Mouse (Mus musculus) heart, embryonic 13.5 days (tissue): Measurements from ENCODE around the gene Diras1. TPM values are rescaled to one million over a fixed set of nuclear protein-coding genes. Genes with fewer than 3 reads are reported as not detected.
"Not testable (repeated sequence)": the region's sequence is repeated elsewhere in the genome, so short reads cannot be mapped to it uniquely, and the experiment has no call there.

ENCODE experiments used
- ATAC-seq: fragments of 200-750 bp; cut with Nextera tagmentation; 2 replicates; pipeline ENCODE4 v1.8.0; 2017; ENCODE audit warnings: moderate TSS enrichment; ENCODE audit not compliant: insufficient number of reproducible peaks, low FRiP score, low TSS enrichment; ENCODE audit errors: extremely low read depth
- H3K27ac ChIP-seq: fragments of 300-500 bp; sonication (generic); replicated peaks from 2 replicates; pipeline ENCODE4 v1.5.1; 2015; ENCODE audit warnings: moderate library complexity, mild to moderate bottlenecking, inconsistent platforms
- H3K27me3 ChIP-seq: fragments of 300-500 bp; sonication (generic); replicated peaks from 2 replicates; pipeline ENCODE4 v1.6.1; 2015; ENCODE audit warnings: mild to moderate bottlenecking, inconsistent platforms
- H3K36me3 ChIP-seq: fragments of 300-500 bp; sonication (generic); 2 replicates; pipeline ENCODE4 v1.6.1; 2015; ENCODE audit warnings: mild to moderate bottlenecking, inconsistent platforms
- H3K4me1 ChIP-seq: fragments of 300-500 bp; sonication (generic); 2 replicates; pipeline ENCODE4 v1.6.1; 2015; ENCODE audit warnings: inconsistent platforms
- H3K4me2 ChIP-seq: fragments of 300-500 bp; sonication (generic); 2 replicates; pipeline ENCODE4 v1.6.1; 2015; ENCODE audit warnings: inconsistent platforms, mild to moderate bottlenecking, moderate library complexity
- H3K4me3 ChIP-seq: fragments of 300-500 bp; sonication (generic); 2 replicates; pipeline ENCODE4 v1.5.1; 2015; ENCODE audit warnings: moderate library complexity, mild to moderate bottlenecking, inconsistent platforms
- H3K9ac ChIP-seq: fragments of 300-500 bp; sonication (generic); 2 replicates; pipeline ENCODE4 v1.6.1; 2015; ENCODE audit warnings: inconsistent platforms, mild to moderate bottlenecking, moderate library complexity
- H3K9me3 ChIP-seq: fragments of 300-500 bp; sonication (generic); 2 replicates; pipeline ENCODE4 v1.6.1; 2016; ENCODE audit warnings: inconsistent platforms
- WGBS: fragments of 180-500 bp; shearing (Covaris S2); methylation state at CpG from one replicate; pipeline ENCODE4 v1.1.7; 2015; ENCODE audit warnings: mixed read lengths; 5-methylcytosine and 5-hydroxymethylcytosine counted together
- polyA plus RNA-seq: library from polyadenylated mRNA; unstranded; fragments of >200 nt; fragmentation: Nextera tagmentation; extraction: Ambion mirVana; gene quantifications from 2 replicates; pipeline ENCODE4 v1.2.1, GENCODE M21; 2015

Diras1 gene
- polyA plus RNA-seq, 1 experiment from 2014 or later, result 0.07 TPM

DNA sequence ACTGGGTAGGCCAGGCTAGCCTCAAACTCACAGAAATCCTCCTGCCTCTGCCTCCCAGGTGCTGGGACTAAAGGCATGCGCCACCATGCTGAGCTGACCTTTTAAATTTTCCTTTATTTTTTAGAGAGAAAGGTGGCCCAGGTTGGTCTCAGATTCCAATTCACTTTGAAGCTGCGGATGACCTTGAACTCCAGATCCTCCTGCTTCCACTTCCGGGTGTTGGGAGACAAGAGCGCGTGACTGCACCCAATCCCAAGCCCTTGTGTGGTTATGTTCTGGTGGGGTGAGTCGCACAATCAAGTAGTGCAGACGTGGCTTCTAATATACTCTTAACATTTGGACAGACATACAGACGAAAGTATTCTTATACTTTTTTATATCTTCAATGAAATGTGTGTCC lies 29.0 kb downstream of the Diras1 start:
- Histone ChIP-seq H3K27ac (no peak overlapping the region), H3K27me3 (peaks cover 79% of the 10 kb centered on the region), H3K36me3 (no peaks in the 10 kb centered on the region), H3K9me3 (no peaks in the 10 kb centered on the region; the same call in 1 of the 2 replicates), H3K4me1 (peaks cover 27% of the 10 kb centered on the region), H3K4me3 (no peak overlapping the region), H3K4me2 (no peak overlapping the region), H3K9ac (no peak overlapping the region)
- 87% methylated on average over 8 of the region's 8 CpGs for WGBS
- ATAC-seq, result no peak

DNA sequence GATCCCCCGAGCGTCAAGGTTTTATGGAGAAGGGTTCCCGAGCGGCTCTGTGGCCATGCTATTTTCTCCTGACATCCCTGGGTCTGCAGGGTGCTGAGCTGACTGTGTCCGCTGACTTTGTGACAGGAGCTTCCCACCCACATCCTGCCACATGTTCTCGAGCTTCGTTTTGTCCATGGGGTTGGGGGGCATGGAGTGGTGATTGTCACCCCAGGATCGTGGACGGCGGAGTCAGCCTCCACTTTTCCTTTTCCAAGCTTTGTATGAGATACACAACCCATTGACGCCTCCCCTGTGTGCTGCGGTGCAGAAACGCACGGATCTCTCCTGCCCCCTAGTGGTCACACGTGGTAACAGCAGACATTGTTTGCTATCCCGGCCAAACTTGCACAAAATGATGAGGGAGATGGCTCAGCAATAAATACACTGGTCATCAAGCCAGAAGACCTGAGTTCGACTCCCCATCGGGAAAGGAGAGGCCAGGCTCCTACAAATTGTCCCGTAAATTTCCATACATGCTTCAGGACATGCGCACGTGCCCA lies 30.3 kb downstream of the Diras1 start:
- ATAC-seq, result no peak
- Histone ChIP-seq H3K4me3 (0 out of 2 replicates have a peak overlapping the region, but pooled peaks have one; percentile 11), H3K9ac (0 out of 2 replicates have a peak overlapping the region, but pooled peaks have one; percentile 57), H3K27ac (no peak overlapping the region), H3K9me3 (no peaks in the 10 kb centered on the region; the same call in 1 of the 2 replicates), H3K4me1 (peaks cover 14% of the 10 kb centered on the region; the same call in 1 of the 2 replicates), H3K4me2 (peak overlapping the region; percentile 51), H3K36me3 (no peaks in the 10 kb centered on the region), H3K27me3 (peaks cover 66% of the 10 kb centered on the region)
- WGBS, result 10% methylated on average over 21 of the region's 21 CpGs

DNA sequence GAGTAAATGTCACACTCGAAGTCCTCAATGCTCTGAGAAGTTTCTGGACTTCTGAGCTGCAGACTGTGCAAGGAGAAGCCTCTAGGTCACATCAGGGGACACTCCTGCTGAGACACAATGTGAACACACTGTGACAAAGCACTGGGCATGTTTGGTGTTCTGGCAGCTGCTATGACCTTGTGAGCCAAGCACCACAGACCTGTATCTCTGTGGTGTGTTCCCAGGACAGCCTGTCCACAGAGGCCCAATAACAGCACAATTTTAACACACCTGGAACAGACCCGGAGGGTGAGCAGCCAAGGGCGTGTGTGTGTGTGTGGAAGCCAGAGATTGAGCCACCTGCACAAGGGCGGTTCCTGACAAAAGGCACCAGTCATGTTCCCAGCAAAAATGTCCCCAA lies 30.8 kb downstream of the Diras1 start:
- no peak for ATAC-seq
- Histone ChIP-seq H3K4me3 (no peak overlapping the region), H3K27me3 (peaks cover 66% of the 10 kb centered on the region), H3K9me3 (no peaks in the 10 kb centered on the region; the same call in 1 of the 2 replicates), H3K27ac (no peak overlapping the region), H3K9ac (0 out of 2 replicates have a peak overlapping the region, but pooled peaks have one; percentile 16), H3K36me3 (no peaks in the 10 kb centered on the region), H3K4me1 (peaks cover 10% of the 10 kb centered on the region; the same call in 1 of the 2 replicates), H3K4me2 (no peak overlapping the region)
- WGBS, result 46% methylated on average over 4 of the region's 4 CpGs

DNA sequence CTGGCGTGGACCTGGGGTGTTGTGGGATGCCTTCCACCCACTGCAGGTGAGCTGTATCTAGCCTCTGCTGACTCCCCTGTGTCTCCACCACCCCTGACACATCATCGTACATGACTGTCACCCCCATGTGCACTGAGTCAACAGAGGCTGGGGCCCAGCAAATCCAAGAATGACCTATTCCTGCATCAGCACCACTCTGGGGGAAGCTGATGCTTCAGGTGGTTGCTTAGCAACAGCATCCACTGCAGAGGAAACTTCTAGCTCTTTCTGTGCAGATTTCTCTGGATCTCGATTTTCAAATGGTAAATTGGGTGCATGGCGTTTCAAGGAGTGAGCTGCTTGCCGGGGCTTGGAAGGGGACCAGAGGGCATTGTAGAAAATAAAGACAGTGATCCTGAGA lies 32.2 kb downstream of the Diras1 start:
- H3K27me3 ChIP-seq, result peaks cover 60% of the 10 kb centered on the region
- ATAC-seq, result no peak
- no peaks in the 10 kb centered on the region; the same call in 1 of the 2 replicates for H3K9me3 ChIP-seq
- no peak overlapping the region for H3K27ac ChIP-seq
- no peak overlapping the region for H3K4me2 ChIP-seq
- 58% methylated on average over 5 of the region's 5 CpGs for WGBS
- no peaks in the 10 kb centered on the region for H3K36me3 ChIP-seq
- H3K4me3 ChIP-seq, result no peak overlapping the region
- H3K4me1 ChIP-seq, result 0 out of 2 replicates have a peak, but pooled peaks cover 8% of the 10 kb centered on the region
- no peak overlapping the region for H3K9ac ChIP-seq

DNA sequence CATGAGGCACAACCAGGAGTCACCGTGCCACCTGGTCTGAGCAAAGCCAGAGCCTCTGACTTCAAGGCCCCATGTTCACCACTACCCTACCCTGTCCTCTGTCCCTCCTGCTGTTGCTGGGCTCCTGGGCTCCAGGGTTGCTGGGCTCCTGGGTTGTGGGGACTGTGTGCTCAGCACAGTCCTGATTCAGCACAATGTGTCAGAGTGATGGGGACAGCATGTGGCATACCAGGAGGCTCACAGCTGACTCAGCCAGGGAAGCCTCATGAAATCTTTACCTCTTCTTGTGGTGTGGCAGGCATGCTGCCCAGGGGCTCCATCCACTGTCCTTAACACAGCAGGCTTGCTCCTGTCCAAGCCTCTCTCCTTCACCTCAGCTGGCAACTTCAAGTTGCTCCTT lies 33.5 kb downstream of the Diras1 start:
- no peak overlapping the region for H3K4me3 ChIP-seq
- H3K36me3 ChIP-seq, result no peaks in the 10 kb centered on the region
- H3K4me2 ChIP-seq, result no peak overlapping the region
- peaks cover 48% of the 10 kb centered on the region for H3K27me3 ChIP-seq
- peaks cover 16% of the 10 kb centered on the region for H3K4me1 ChIP-seq
- no peak overlapping the region for H3K9ac ChIP-seq
- no peaks in the 10 kb centered on the region for H3K9me3 ChIP-seq
- no peak for ATAC-seq
- WGBS, result 74% methylated on average over 1 of the region's 1 CpGs
- no peak overlapping the region for H3K27ac ChIP-seq

DNA sequence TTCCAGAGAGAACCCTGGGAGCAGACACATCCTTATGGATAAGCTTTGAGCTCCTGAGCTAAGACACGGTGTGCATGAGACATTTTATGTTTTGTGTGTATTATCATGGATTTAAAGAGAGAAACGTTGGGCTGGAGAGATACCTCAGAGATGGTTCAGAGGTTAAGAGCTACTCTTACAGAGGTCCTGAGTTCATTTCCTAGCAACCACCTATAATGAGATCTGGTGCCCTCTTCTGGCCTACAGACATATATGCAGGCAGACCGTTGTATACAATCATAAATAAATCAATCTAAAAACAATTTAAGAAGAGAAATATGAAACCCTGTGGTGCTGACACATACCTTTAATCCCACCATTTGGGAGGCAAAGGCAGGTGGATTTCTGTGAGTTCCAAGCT lies 34.5 kb downstream of the Diras1 start:
- Histone ChIP-seq H3K9me3 (no peaks in the 10 kb centered on the region), H3K27me3 (peaks cover 48% of the 10 kb centered on the region), H3K27ac (no peak overlapping the region), H3K4me1 (peaks cover 21% of the 10 kb centered on the region), H3K36me3 (no peaks in the 10 kb centered on the region), H3K4me2 (no peak overlapping the region), H3K4me3 (no peak overlapping the region), H3K9ac (no peak overlapping the region)
- WGBS, result 10% methylated on average over 3 of the region's 3 CpGs
- no peak for ATAC-seq

DNA sequence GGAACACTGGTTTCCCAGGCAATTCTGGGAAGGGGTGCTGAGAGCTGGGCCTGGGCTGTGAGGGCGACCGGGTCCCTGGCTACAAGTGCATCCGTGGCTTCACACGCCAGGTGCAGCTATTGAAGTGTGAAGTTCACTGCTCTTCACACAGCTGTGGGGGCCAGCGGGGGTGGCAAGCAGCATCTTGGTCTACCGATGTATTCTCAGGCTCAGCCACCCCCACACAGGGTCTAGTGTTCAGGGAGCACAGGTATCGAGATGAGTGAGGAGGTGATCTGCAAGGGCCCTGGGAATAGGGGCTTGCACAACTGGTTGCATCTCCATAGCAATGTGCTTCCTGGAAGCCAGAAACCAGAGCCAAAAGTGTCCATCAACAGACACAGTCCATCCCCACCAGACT lies 35.1 kb downstream of the Diras1 start:
- Histone ChIP-seq H3K4me1 (peaks cover 27% of the 10 kb centered on the region), H3K9me3 (no peaks in the 10 kb centered on the region), H3K36me3 (no peaks in the 10 kb centered on the region), H3K27ac (no peak overlapping the region), H3K9ac (no peak overlapping the region), H3K4me2 (no peak overlapping the region), H3K27me3 (peaks cover 54% of the 10 kb centered on the region), H3K4me3 (no peak overlapping the region)
- ATAC-seq, result no peak
- WGBS, result 66% methylated on average over 7 of the region's 7 CpGs

DNA sequence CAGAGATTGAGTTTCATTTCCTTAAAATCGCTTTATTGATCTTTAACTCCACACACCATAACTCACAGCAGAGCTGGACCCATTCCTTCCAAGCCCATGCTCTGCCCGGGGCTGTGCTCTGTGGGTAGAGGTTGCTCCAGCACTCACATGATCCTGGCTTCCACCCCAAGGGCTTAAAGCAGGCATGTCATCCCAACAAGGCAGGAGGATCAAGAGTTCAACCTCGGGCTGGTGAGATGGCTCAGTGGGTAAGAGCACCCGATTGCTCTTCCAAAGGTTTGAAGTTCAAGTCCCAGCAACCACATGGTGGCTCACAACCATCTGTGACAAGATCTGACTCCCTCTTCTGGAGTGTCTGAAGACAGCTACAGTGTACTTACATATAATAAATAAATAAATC lies 35.6 kb downstream of the Diras1 start:
- not testable (repeated sequence) for ATAC-seq, H3K4me2 ChIP-seq, H3K27ac ChIP-seq, H3K9ac ChIP-seq, H3K4me3 ChIP-seq, H3K36me3 ChIP-seq, H3K9me3 ChIP-seq
- 55% methylated on average over 4 of the region's 4 CpGs for WGBS
- Histone ChIP-seq H3K27me3 (peaks cover 56% of the 10 kb centered on the region), H3K4me1 (peaks cover 29% of the 10 kb centered on the region)

DNA sequence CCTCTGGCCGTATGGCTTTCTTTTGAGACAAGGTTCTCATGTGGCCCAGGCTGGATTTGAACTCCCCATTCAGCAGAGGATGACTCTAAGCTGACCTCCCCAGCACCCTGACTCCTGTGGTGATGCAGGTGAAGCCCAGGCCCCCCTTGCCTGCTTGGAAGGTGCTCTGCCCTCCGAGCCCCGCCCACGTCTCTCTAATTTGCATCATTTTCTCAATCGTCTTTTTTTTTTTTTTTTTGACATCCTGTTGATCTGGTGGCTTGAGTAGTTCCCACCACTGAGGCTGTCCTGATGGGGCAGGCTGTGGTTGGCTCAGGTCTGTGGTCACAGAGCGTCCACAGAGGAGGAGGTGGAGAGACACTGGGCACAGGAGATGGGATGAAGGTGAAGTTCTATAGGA lies 36.0 kb downstream of the Diras1 start:
- no peaks in the 10 kb centered on the region for H3K9me3 ChIP-seq
- no peaks in the 10 kb centered on the region for H3K36me3 ChIP-seq
- WGBS, result 58% methylated on average over 6 of the region's 6 CpGs
- no peak for ATAC-seq
- no peak overlapping the region for H3K4me3 ChIP-seq
- H3K27me3 ChIP-seq, result peaks cover 56% of the 10 kb centered on the region
- H3K4me1 ChIP-seq, result peaks cover 25% of the 10 kb centered on the region
- H3K9ac ChIP-seq, result no peak overlapping the region
- no peak overlapping the region for H3K27ac ChIP-seq
- no peak overlapping the region for H3K4me2 ChIP-seq

DNA sequence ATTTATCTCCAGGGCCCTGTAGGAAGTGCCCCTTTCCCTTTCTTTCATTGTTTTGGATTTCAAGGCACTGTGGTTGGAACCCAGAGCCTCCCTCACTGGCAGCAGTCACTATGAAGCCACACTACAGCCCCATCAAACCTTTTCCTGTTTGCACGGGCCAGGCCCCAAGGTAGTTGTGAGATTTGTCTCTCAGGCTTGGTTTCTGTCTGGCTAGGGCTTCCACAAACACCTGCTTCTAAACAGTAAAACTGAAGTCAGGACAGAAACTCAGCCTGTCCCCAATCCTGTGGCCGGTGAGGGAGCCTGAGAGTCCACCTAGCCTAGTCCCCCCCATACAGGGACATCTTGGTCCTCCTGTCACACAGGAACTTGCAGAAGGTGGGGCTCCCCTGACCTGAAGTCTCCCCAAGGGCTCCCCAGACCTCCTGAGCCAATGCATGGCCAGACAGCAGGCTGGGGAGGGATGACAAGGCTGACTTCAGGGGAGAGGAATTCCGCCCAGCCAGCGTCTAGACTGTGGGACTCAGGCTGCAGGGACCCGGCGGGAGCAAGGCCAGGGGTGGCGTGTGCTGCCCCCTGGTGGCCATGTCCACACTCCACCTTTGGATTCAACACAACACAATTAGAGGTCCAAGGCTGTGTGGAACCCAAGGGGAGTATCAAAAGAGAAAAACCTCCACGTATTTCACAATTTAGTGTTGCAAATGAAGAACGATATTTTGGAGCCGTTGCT lies 37.6 kb downstream of the Diras1 start:
- Histone ChIP-seq H3K27ac (peak overlapping the region; percentile 79), H3K4me3 (no peak overlapping the region), H3K4me2 (no peak overlapping the region), H3K4me1 (peaks cover 24% of the 10 kb centered on the region), H3K27me3 (peaks cover 51% of the 10 kb centered on the region), H3K36me3 (no peaks in the 10 kb centered on the region), H3K9ac (peak overlapping the region; percentile 30), H3K9me3 (no peaks in the 10 kb centered on the region)
- ATAC-seq, result peak; percentile 75
- WGBS, result 7% methylated on average over 10 of the region's 10 CpGs

DNA sequence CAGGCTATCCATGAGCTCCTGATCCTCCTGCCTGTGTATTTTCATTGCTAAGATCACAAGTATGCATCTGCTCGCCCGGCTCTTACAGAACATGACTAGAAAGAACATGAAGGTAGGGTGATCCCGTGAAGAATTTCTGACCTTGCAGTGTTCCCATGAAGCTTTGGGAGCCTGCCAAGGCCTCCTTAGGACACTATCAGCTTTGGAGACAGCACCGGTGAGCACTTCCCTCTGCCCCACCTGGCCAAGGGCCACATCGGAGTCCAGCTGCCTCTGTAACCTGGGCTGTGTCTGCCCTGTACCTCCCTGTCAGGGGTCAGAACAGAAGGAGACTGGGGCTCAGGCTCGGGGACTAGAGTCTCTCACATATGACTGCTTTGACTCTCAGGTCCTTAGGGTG lies 38.7 kb downstream of the Diras1 start:
- Histone ChIP-seq H3K4me1 (peaks cover 24% of the 10 kb centered on the region), H3K36me3 (no peaks in the 10 kb centered on the region), H3K9me3 (no peaks in the 10 kb centered on the region), H3K9ac (peak overlapping the region; percentile 14; the same call in 1 of the 2 replicates), H3K4me3 (no peak overlapping the region), H3K27me3 (peaks cover 41% of the 10 kb centered on the region), H3K4me2 (no peak overlapping the region), H3K27ac (no peak overlapping the region)
- no peak for ATAC-seq
- WGBS, result 49% methylated on average over 6 of the region's 6 CpGs
